Mouse (Mus musculus): Measurements from ENCODE around the gene Sfta2. TPM values are rescaled to one million over a fixed set of nuclear protein-coding genes. Genes with fewer than 3 reads are reported as not detected.

Sfta2 gene
- total RNA-seq, 2 experiments from 2014 or later, result not detected

GRCm38 (mm10) chr17:35591731-35592130 lies 9.6 kb upstream of the Sfta2 start:
- no peak for DNase-seq (ENCODE audit: low spot score in 2 of 2)

GRCm38 (mm10) chr17:35592131-35592530 lies 9.2 kb upstream of the Sfta2 start:
- DNase-seq (ENCODE audit: low spot score in 2 of 2), result no peak

GRCm38 (mm10) chr17:35593786-35594185 lies 7.6 kb upstream of the Sfta2 start:
- no peak for DNase-seq (ENCODE audit: low spot score in 2 of 2)

- no peak for DNase-seq (ENCODE audit: low spot score in 2 of 2)
These were observed 6.9 kb upstream of the Sfta2 start for GRCm38 (mm10) chr17:35594456-35594855.

- DNase-seq (ENCODE audit: low spot score in 2 of 2), result no peak
These were observed 4.0 kb upstream of the Sfta2 start for GRCm38 (mm10) chr17:35597399-35597798.

- no peak for DNase-seq (ENCODE audit: low spot score in 2 of 2)
These were observed 496 bp downstream of the Sfta2 start for GRCm38 (mm10) chr17:35601736-35602354.

- DNase-seq (ENCODE audit: low spot score in 2 of 2), result no peak
These were observed 15.8 kb downstream of the Sfta2 start for GRCm38 (mm10) chr17:35617127-35617526.

- DNase-seq (ENCODE audit: low spot score in 2 of 2), result no peak
These were observed 25.2 kb downstream of the Sfta2 start, which contains the start of gene Gm9573 for GRCm38 (mm10) chr17:35626537-35626936. Gm9573 (minus strand) TSS chr17:35626637.

- DNase-seq (ENCODE audit: low spot score in 2 of 2), result peak; percentile 59 to 73
These were observed 32.6 kb downstream of the Sfta2 start for GRCm38 (mm10) chr17:35633992-35634391.

GRCm38 (mm10) chr17:35635202-35635601 lies 33.9 kb downstream of the Sfta2 start:
- DNase-seq (ENCODE audit: low spot score in 2 of 2), result peak in 1 of 2 experiments; percentile 12

- DNase-seq (ENCODE audit: low spot score in 2 of 2), result peak; percentile 81 to 83
These were observed 34.4 kb downstream of the Sfta2 start for GRCm38 (mm10) chr17:35635699-35636111.

GRCm38 (mm10) chr17:35636363-35636762 lies 35.0 kb downstream of the Sfta2 start:
- DNase-seq (ENCODE audit: low spot score in 2 of 2), result peak; percentile 28 to 44

- DNase-seq (ENCODE audit: low spot score in 2 of 2), result peak; percentile 18
These were observed 37.3 kb downstream of the Sfta2 start for GRCm38 (mm10) chr17:35638475-35639190.

- DNase-seq (ENCODE audit: low spot score in 2 of 2), result no peak
These were observed 38.0 kb downstream of the Sfta2 start for GRCm38 (mm10) chr17:35639352-35639751.

- no peak for DNase-seq (ENCODE audit: low spot score in 2 of 2)
These were observed 42.4 kb downstream of the Sfta2 start, which contains the start of gene Mucl3 for GRCm38 (mm10) chr17:35643609-35644236. Mucl3 (minus strand) TSS chr17:35643695.

- no peak for DNase-seq (ENCODE audit: low spot score in 2 of 2)
These were observed 48.1 kb downstream of the Sfta2 start for GRCm38 (mm10) chr17:35649429-35649828.

GRCm38 (mm10) chr17:35653086-35653485 lies 51.7 kb downstream of the Sfta2 start:
- no peak for DNase-seq (ENCODE audit: low spot score in 2 of 2)

GRCm38 (mm10) chr17:35665957-35666515 lies 64.7 kb downstream of the Sfta2 start:
- DNase-seq (ENCODE audit: low spot score in 2 of 2), result peak; percentile 44 to 47

GRCm38 (mm10) chr17:35666851-35667256 lies 65.5 kb downstream of the Sfta2 start:
- peak in 1 of 2 experiments; percentile 39 for DNase-seq (ENCODE audit: low spot score in 2 of 2)

GRCm38 (mm10) chr17:35667334-35668065 lies 66.2 kb downstream of the Sfta2 start, which contains the start of gene Vars2:
Vars2 (minus strand) TSS chr17:35667592.
- peak; percentile 96 to 97 for DNase-seq (ENCODE audit: low spot score in 2 of 2)

GRCm38 (mm10) chr17:35669731-35670130 lies 68.4 kb downstream of the Sfta2 start:
- DNase-seq (ENCODE audit: low spot score in 2 of 2), result no peak

Data from left cerebral cortex, adult 18-20 months (tissue).